ENCODE assay signal across 8 mouse cellular contexts in the genomic region with DNA sequence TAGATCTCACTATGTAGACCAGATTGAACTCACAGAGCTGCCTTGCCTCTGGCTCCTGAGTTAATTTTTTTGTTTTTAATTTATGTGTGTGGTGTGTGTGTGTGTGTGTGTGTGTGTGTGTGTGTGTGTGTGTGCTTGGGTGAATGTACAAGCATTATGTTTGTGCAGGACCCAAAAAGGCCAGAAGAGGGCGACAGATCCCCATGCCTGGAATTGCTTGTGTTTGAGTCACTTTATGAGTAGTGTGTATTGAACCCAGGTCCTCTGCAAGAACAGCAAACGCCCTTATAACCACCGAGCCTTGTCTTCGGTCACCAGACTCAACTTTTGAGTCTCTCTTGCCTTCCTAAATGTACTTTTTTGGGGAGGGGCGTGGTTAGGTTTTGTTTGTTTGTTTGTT. TPM values are rescaled to one million over a fixed set of nuclear protein-coding genes. Genes with fewer than 3 reads are reported as not detected.
A peak's percentile ranks its signal among the peaks of the same experiment; 100 is the strongest.
DNase-seq lines count a peak whose midpoint lies in the region; ATAC-seq and TF ChIP-seq lines count a peak whose summit lies in the region.

No protein-coding gene starts in this region.

- 0 out of 2 replicates have a peak, but pooled peaks cover 7% of the 10 kb centered on the region for H3K36me3 ChIP-seq in kidney, postnatal 0 days (ENCODE audit: insufficient read depth, low read length)
- peaks cover 2% of the 10 kb centered on the region for H3K36me3 ChIP-seq in limb, embryonic 10.5 days

- peaks cover 4% of the 10 kb centered on the region; the same call in 1 of the 2 replicates for H3K4me1 ChIP-seq in kidney, postnatal 0 days (replicated peaks; ENCODE audit: insufficient read depth, low read length)
- peaks cover 16% of the 10 kb centered on the region for H3K4me1 ChIP-seq in limb, embryonic 10.5 days

- WGBS in kidney, postnatal 0 days: 68% methylated on average over 5 of the region's 5 CpGs
- 72% methylated on average over 5 of the region's 5 CpGs for WGBS in limb, embryonic 10.5 days

- no peaks in the 10 kb centered on the region for H3K9me3 ChIP-seq in kidney, postnatal 0 days (replicated peaks; ENCODE audit: low read length)
- no peaks in the 10 kb centered on the region for H3K9me3 ChIP-seq in limb, embryonic 10.5 days (replicated peaks)

- H3K9ac ChIP-seq in kidney, postnatal 0 days (ENCODE audit: low read depth, low read length): no peak overlapping the region

- no peak overlapping the region for H3K27ac ChIP-seq in kidney, postnatal 0 days
- no peak overlapping the region for H3K27ac ChIP-seq in limb, embryonic 10.5 days

- peak; percentile 77 for TF ChIP-seq CTCF in kidney, postnatal 0 days (IDR thresholded peaks at IDR 0.05; ENCODE audit: low read depth)

- no peak overlapping the region for H3K4me2 ChIP-seq in kidney, postnatal 0 days (ENCODE audit: low read length)

- no peaks in the 10 kb centered on the region for H3K27me3 ChIP-seq in kidney, postnatal 0 days (ENCODE audit: insufficient read depth, low read length)
- H3K27me3 ChIP-seq in limb, embryonic 10.5 days (ENCODE audit: low read depth, poor library complexity, severe bottlenecking): no peaks in the 10 kb centered on the region

- DNase-seq in CD4-positive, CD25-positive, alpha-beta regulatory T cell, adult 2 months (ENCODE audit: low read depth, low spot score): peak; percentile 73
- peak; percentile 30 for DNase-seq in kidney, postnatal 0 days (ENCODE audit: low spot score)
- no peak for DNase-seq in kidney, adult 11 months
- DNase-seq in NIH3T3 (ENCODE audit: low read depth): peak; percentile 80
- peak; percentile 56 for DNase-seq in embryo, embryonic 9.5 days (ENCODE audit: extremely low spot score)
- peak; percentile 68 for DNase-seq in limb, embryonic 10.5 days (ENCODE audit: low spot score)
- peak; percentile 54 to 78 for DNase-seq in spleen, postnatal 4 days (ENCODE audit: low spot score in 2 of 2)

- no peak for ATAC-seq in CD4-positive, CD25-positive, alpha-beta regulatory T cell, adult 4 months
- no peak for ATAC-seq in kidney, postnatal 0 days (replicated peaks; ENCODE audit: low FRiP score, low read depth)

- no peak overlapping the region for H3K4me3 ChIP-seq in kidney, postnatal 0 days (replicated peaks; ENCODE audit: low read depth, low read length)
- H3K4me3 ChIP-seq in limb, embryonic 10.5 days: no peak overlapping the region

RNA-seq across cellular contexts. Expression of gene Gtf2h3, which starts 23.4 kb away (rescaled TPM):
- 10 to 100 TPM; 57.1 to 69.8 TPM for polyA plus RNA-seq in CD4-positive, CD25-positive, alpha-beta regulatory T cell, adult 4 months (2017; shearing (Covaris generic))
- 44.6 and 49.3 TPM in 2 replicates for polyA plus RNA-seq in kidney, postnatal 0 days (2015; fragmentation: Nextera tagmentation; extraction: Ambion mirVana)
- 115 TPM in 2 replicates for polyA plus RNA-seq in limb, embryonic 10.5 days (2016; fragmentation: Nextera tagmentation; extraction: Ambion mirVana)

RNA-seq across cellular contexts. Expression of gene Eif2b1, which starts 23.4 kb away (rescaled TPM):
- 10 to 100 TPM; 45.0 to 45.7 TPM for polyA plus RNA-seq in CD4-positive, CD25-positive, alpha-beta regulatory T cell, adult 4 months (2017; shearing (Covaris generic))
- 64.4 and 66.0 TPM in 2 replicates for polyA plus RNA-seq in kidney, postnatal 0 days (2015; fragmentation: Nextera tagmentation; extraction: Ambion mirVana)
- polyA plus RNA-seq in limb, embryonic 10.5 days (2016; fragmentation: Nextera tagmentation; extraction: Ambion mirVana): 89.6 and 98.8 TPM in 2 replicates

RNA-seq across cellular contexts. Expression of gene Atp6v0a2, which starts 26.0 kb away (rescaled TPM):
- polyA plus RNA-seq in CD4-positive, CD25-positive, alpha-beta regulatory T cell, adult 4 months (2017; shearing (Covaris generic)): 10 to 100 TPM; 31.0 to 57.7 TPM
- 33.6 and 34.5 TPM in 2 replicates for polyA plus RNA-seq in kidney, postnatal 0 days (2015; fragmentation: Nextera tagmentation; extraction: Ambion mirVana)
- 41.5 and 50.7 TPM in 2 replicates for polyA plus RNA-seq in limb, embryonic 10.5 days (2016; fragmentation: Nextera tagmentation; extraction: Ambion mirVana)

RNA-seq across cellular contexts. Expression of gene Ddx55, which starts 49.7 kb away (rescaled TPM):
- 10 to 100 TPM; 17.2 to 22.9 TPM for polyA plus RNA-seq in CD4-positive, CD25-positive, alpha-beta regulatory T cell, adult 4 months (2017; shearing (Covaris generic))
- 7.5 and 8.3 TPM in 2 replicates for polyA plus RNA-seq in kidney, postnatal 0 days (2015; fragmentation: Nextera tagmentation; extraction: Ambion mirVana)
- 17.0 and 18.0 TPM in 2 replicates for polyA plus RNA-seq in limb, embryonic 10.5 days (2016; fragmentation: Nextera tagmentation; extraction: Ambion mirVana)
